Mouse (Mus musculus) heart, adult 8-10 months (tissue): Measurements from ENCODE around the gene Agpat3. TPM values are rescaled to one million over a fixed set of nuclear protein-coding genes. Genes with fewer than 3 reads are reported as not detected.

Experiments
- microRNA-seq: library from miRNA; unstranded; fragments of <30 nt; microRNA quantifications from one replicate; pipeline ENCODE4 v1.2.0, GENCODE M21; 2022
- total RNA-seq, 4 experiments: library from RNA; stranded (reverse); gene quantifications; 2 replicates each; pipeline ENCODE4 v1.2.4; 2022

The Agpat3 gene
- total RNA-seq, 4 experiments from 2014 or later: 206 to 254 (median 219) TPM

Small RNAs within 50 kb of the gene (microRNA-seq; reads per million reads assigned to microRNA genes)
- not detected for gene Mir7659

Other genes with a start within 250 kb of the Agpat3 start
- gene D10Jhu81e, start 182.7 kb downstream of the Agpat3 start, total RNA-seq: 100 to 1,000 TPM; 676 to 739 (median 714) TPM
- 10 to 100 TPM; 11.1 to 12.3 (median 11.6) TPM for gene Pwp2, start 167.3 kb downstream of the Agpat3 start, total RNA-seq
- gene Trappc10, start 107.8 kb downstream of the Agpat3 start, total RNA-seq: 10 to 100 TPM; 43.6 to 62.3 (median 52.9) TPM
- 100 to 1,000 TPM in 2 of 4 experiments, 10 to 100 TPM in 2; 87.2 to 106 (median 96.3) TPM for gene Rrp1, start 60.6 kb upstream of the Agpat3 start, total RNA-seq
- gene Cstb, start 73.2 kb upstream of the Agpat3 start, total RNA-seq: 10 to 100 TPM; 16.4 to 26.2 (median 24.4) TPM
- 10 to 100 TPM; 12.9 to 14.3 (median 13.4) TPM for gene Pdxk, start 112.5 kb upstream of the Agpat3 start, total RNA-seq
- not detected for gene Olfr1358, start 164.9 kb upstream of the Agpat3 start, total RNA-seq
- gene Ilvbl, start 221.9 kb upstream of the Agpat3 start, total RNA-seq: 10 to 100 TPM; 37.2 to 42.0 (median 39.7) TPM
- gene Syde1, start 239.5 kb upstream of the Agpat3 start, total RNA-seq: 10 to 100 TPM; 10.5 to 13.2 (median 12.2) TPM